Mouse (Mus musculus): ENCODE measurements around the gene Oas1c. TPM values are rescaled to one million over a fixed set of nuclear protein-coding genes. Genes with fewer than 3 reads are reported as not detected.

The Oas1c gene
- total RNA-seq, 1 experiment from 2014 or later: 0.78 TPM

GRCm38 (mm10) chr5:120787042-120787441 lies 25.3 kb downstream of the Oas1c start:
- peak; percentile 72 for ATAC-seq (replicated peaks; ENCODE audit: low read depth, poor library complexity, severe bottlenecking)

GRCm38 (mm10) chr5:120782446-120782845 lies 29.9 kb downstream of the Oas1c start:
- no peak for ATAC-seq (replicated peaks; ENCODE audit: low read depth, poor library complexity, severe bottlenecking)

GRCm38 (mm10) chr5:120781646-120782045 lies 30.7 kb downstream of the Oas1c start:
- no peak for ATAC-seq (replicated peaks; ENCODE audit: low read depth, poor library complexity, severe bottlenecking)

GRCm38 (mm10) chr5:120779922-120780321 lies 32.4 kb downstream of the Oas1c start:
- no peak for ATAC-seq (replicated peaks; ENCODE audit: low read depth, poor library complexity, severe bottlenecking)

GRCm38 (mm10) chr5:120778941-120779340 lies 33.4 kb downstream of the Oas1c start:
- no peak for ATAC-seq (replicated peaks; ENCODE audit: low read depth, poor library complexity, severe bottlenecking)

- ATAC-seq (replicated peaks; ENCODE audit: low read depth, poor library complexity, severe bottlenecking): peak; percentile 62
Observed at GRCm38 (mm10) chr5:120777478-120777877, 34.8 kb downstream of the Oas1c start, which contains the start of gene Oas3. Gene Oas3, minus strand, starts transcription at chr5:120777661.

- ATAC-seq (replicated peaks; ENCODE audit: low read depth, poor library complexity, severe bottlenecking): no peak
Observed at GRCm38 (mm10) chr5:120776801-120777200, 35.5 kb downstream of the Oas1c start.

- ATAC-seq (replicated peaks; ENCODE audit: low read depth, poor library complexity, severe bottlenecking): peak; percentile 78
Observed at GRCm38 (mm10) chr5:120775287-120775985, 36.9 kb downstream of the Oas1c start.

GRCm38 (mm10) chr5:120769396-120769795 lies 42.9 kb downstream of the Oas1c start:
- peak; percentile 61; the same call in 1 of the 2 replicates for ATAC-seq (replicated peaks; ENCODE audit: low read depth, poor library complexity, severe bottlenecking)

- no peak for ATAC-seq (replicated peaks; ENCODE audit: low read depth, poor library complexity, severe bottlenecking)
Observed at GRCm38 (mm10) chr5:120765010-120765409, 47.3 kb downstream of the Oas1c start.

GRCm38 (mm10) chr5:120761901-120762300 lies 50.4 kb downstream of the Oas1c start:
- no peak for ATAC-seq (replicated peaks; ENCODE audit: low read depth, poor library complexity, severe bottlenecking)

GRCm38 (mm10) chr5:120754215-120754614 lies 58.1 kb downstream of the Oas1c start:
- peak; percentile 39; the same call in 1 of the 2 replicates for ATAC-seq (replicated peaks; ENCODE audit: low read depth, poor library complexity, severe bottlenecking)

GRCm38 (mm10) chr5:120752786-120753185 lies 59.5 kb downstream of the Oas1c start:
- no peak for ATAC-seq (replicated peaks; ENCODE audit: low read depth, poor library complexity, severe bottlenecking)

GRCm38 (mm10) chr5:120751206-120751605 lies 61.1 kb downstream of the Oas1c start:
- ATAC-seq (replicated peaks; ENCODE audit: low read depth, poor library complexity, severe bottlenecking): no peak

Other genes starting within 250 kb of the Oas1c start
- gene Tpcn1, start 223.8 kb downstream of the Oas1c start, total RNA-seq (2017): 15.2 and 18.1 TPM in 2 replicates
- 0.96 and 0.97 TPM in 2 replicates for gene Iqcd, start 223.5 kb downstream of the Oas1c start, total RNA-seq (2017)
- 3.8 and 13.1 TPM in 2 replicates for gene Rita1, start 199.9 kb downstream of the Oas1c start, total RNA-seq (2017)
- gene Ddx54, start 199.8 kb downstream of the Oas1c start, total RNA-seq (2017): 36.0 and 41.7 TPM in 2 replicates
- not detected in 2 replicates for gene Cfap73, start 178.3 kb downstream of the Oas1c start, total RNA-seq (2017)
- gene Rasal1, start 163.7 kb downstream of the Oas1c start, total RNA-seq (2017): 1.0 and 1.1 TPM in 2 replicates
- gene Dtx1, start 100.6 kb downstream of the Oas1c start, total RNA-seq (2017): not detected in 2 replicates
- gene Oas2, start 62.7 kb downstream of the Oas1c start, total RNA-seq (2017): 0.64 and 0.68 TPM in 2 replicates
- gene Oas3, start 34.9 kb downstream of the Oas1c start, total RNA-seq (2017): 1.9 and 4.8 TPM in 2 replicates
- gene Oas1e, start 17.0 kb downstream of the Oas1c start, total RNA-seq (2017): not detected in 2 replicates
- not detected in 2 replicates for gene Oas1f, start 34.9 kb upstream of the Oas1c start, total RNA-seq (2017)
- not detected in 2 replicates for gene Oas1h, start 48.9 kb upstream of the Oas1c start, total RNA-seq (2017)
- gene Oas1g, start 75.1 kb upstream of the Oas1c start, total RNA-seq (2017): 1.1 and 3.4 TPM in 2 replicates
- gene Oas1a, start 95.0 kb upstream of the Oas1c start, total RNA-seq (2017): 15.4 and 20.1 TPM in 2 replicates
- not detected in 2 replicates for gene Oas1d, start 102.0 kb upstream of the Oas1c start, total RNA-seq (2017)
- gene Rph3a, start 197.6 kb upstream of the Oas1c start, total RNA-seq (2017): not detected in 2 replicates

All from common myeloid progenitor, adult 5-6 weeks (primary cell).